Mouse (Mus musculus) MEL (cell line): Measurements from ENCODE around the gene Adgb. TPM values are rescaled to one million over a fixed set of nuclear protein-coding genes. Genes with fewer than 3 reads are reported as not detected.

ENCODE experiments used
- DNase-seq: peaks from one replicate; pipeline ENCODE4 v3.0.0; 2011; ENCODE audit warnings: low read depth, low spot score
- H3K27ac ChIP-seq: 2 replicates; pipeline ENCODE4 v1.5.1; 2012; ENCODE audit warnings: low read depth, mild to moderate bottlenecking, control low read depth, low read length, moderate library complexity; ENCODE audit not compliant: control insufficient read depth
- H3K27me3 ChIP-seq, 2 experiments: fragments of 150-350 bp in 1 of 2; sonication (generic) in 1 of 2; 2 replicates each; pipeline ENCODE4 v1.6.1; 2012; ENCODE audit warnings: low read length in 2 of 2, mild to moderate bottlenecking in 2 of 2, improper control_type of control experiment in 1 of 2, moderate library complexity in 1 of 2; ENCODE audit not compliant: insufficient read depth in 2 of 2, control insufficient read depth in 1 of 2
- H3K36me3 ChIP-seq, 2 experiments: 2 replicates each; pipeline ENCODE4 v1.6.1; 2012 to 2014; ENCODE audit warnings: low read length in 2 of 2, improper control_type of control experiment in 1 of 2, inconsistent platforms in 1 of 2, mild to moderate bottlenecking in 1 of 2; ENCODE audit not compliant: insufficient read depth in 2 of 2, control insufficient read depth in 1 of 2
- H3K4me1 ChIP-seq, 2 experiments: fragments of 150-350 bp in 1 of 2; sonication (generic) in 1 of 2; 2 replicates each; pipeline ENCODE4 v1.6.1; 2012; ENCODE audit warnings: low read length in 2 of 2, improper control_type of control experiment in 1 of 2, mild to moderate bottlenecking in 1 of 2; ENCODE audit not compliant: insufficient read depth in 2 of 2, control insufficient read depth in 1 of 2
- H3K4me3 ChIP-seq, 2 experiments: fragments of 150-350 bp in 1 of 2; sonication (generic) in 1 of 2; 2 replicates each; pipeline ENCODE4 v1.5.1; 2012; ENCODE audit warnings: low read depth in 2 of 2, low read length in 2 of 2, mild to moderate bottlenecking in 2 of 2, moderate library complexity in 2 of 2, control low read depth in 1 of 2, improper control_type of control experiment in 1 of 2; ENCODE audit not compliant: control insufficient read depth in 1 of 2, insufficient read depth in 1 of 2
- H3K79me2 ChIP-seq: 2 replicates; pipeline ENCODE4 v1.6.1; 2012; ENCODE audit warnings: mild to moderate bottlenecking, low read length, moderate library complexity; ENCODE audit not compliant: control insufficient read depth, poor library complexity, insufficient read depth
- H3K9ac ChIP-seq: 2 replicates; pipeline ENCODE4 v1.6.1; 2012; ENCODE audit warnings: low read depth, mild to moderate bottlenecking, control low read depth, low read length, moderate library complexity; ENCODE audit not compliant: control insufficient read depth, poor library complexity, severe bottlenecking
- H3K9me3 ChIP-seq: fragments of 150-350 bp; sonication (generic); replicated peaks from 2 replicates; pipeline ENCODE4 v1.6.1; 2012; ENCODE audit warnings: mild to moderate bottlenecking, low read length, improper control_type of control experiment, moderate library complexity; ENCODE audit not compliant: insufficient read depth
- CHD2 ChIP-seq: IDR thresholded peaks from 2 replicates; pipeline ENCODE4 v1.6.1; 2011; ENCODE audit warnings: low read length, improper control_type of control experiment
- CTCF ChIP-seq, 3 experiments: IDR thresholded peaks in 2 of 3; conservative IDR thresholded peaks in 1 of 3; 2 replicates each; pipeline ENCODE4 v1.5.1; 2011 to 2012; ENCODE audit warnings: low read length in 3 of 3, low read depth in 2 of 3, mild to moderate bottlenecking in 2 of 3, improper control_type of control experiment in 1 of 3, inconsistent platforms in 1 of 3, mixed read lengths in 1 of 3, moderate library complexity in 1 of 3; ENCODE audit not compliant: control insufficient read depth in 1 of 3, insufficient read depth in 1 of 3, poor library complexity in 1 of 3, severe bottlenecking in 1 of 3
- E2F4 ChIP-seq: IDR thresholded peaks from 2 replicates; pipeline ENCODE4 v1.6.1; 2011; ENCODE audit warnings: low read depth, low read length, improper control_type of control experiment, borderline replicate concordance
- ELF1 ChIP-seq: IDR thresholded peaks from 2 replicates; pipeline ENCODE4 v1.6.1; 2014; ENCODE audit warnings: low read depth, mild to moderate bottlenecking, inconsistent platforms, low read length, improper control_type of control experiment, moderate library complexity
- EP300 ChIP-seq, 2 experiments: IDR thresholded peaks; 2 replicates each; pipeline ENCODE4 v1.6.1; 2011; ENCODE audit warnings: improper control_type of control experiment in 2 of 2, low read length in 2 of 2, low read depth in 1 of 2, mild to moderate bottlenecking in 1 of 2
- ETS1 ChIP-seq: IDR thresholded peaks from 2 replicates; pipeline ENCODE4 v1.6.1; 2012; ENCODE audit warnings: low read depth, mild to moderate bottlenecking, inconsistent platforms, low read length, improper control_type of control experiment, moderate library complexity
- GABPA ChIP-seq: IDR thresholded peaks from 2 replicates; pipeline ENCODE4 v1.6.1; 2012; ENCODE audit warnings: low read depth, mild to moderate bottlenecking, inconsistent platforms, low read length, improper control_type of control experiment, moderate library complexity
- HCFC1 ChIP-seq: IDR thresholded peaks from 2 replicates; pipeline ENCODE4 v1.6.1; 2012; ENCODE audit warnings: low read depth, mild to moderate bottlenecking, inconsistent platforms, low read length, improper control_type of control experiment, moderate library complexity
- KAT2A ChIP-seq: conservative IDR thresholded peaks from 2 replicates; pipeline ENCODE4 v1.6.1; 2012; ENCODE audit warnings: low read depth, low read length, improper control_type of control experiment, inconsistent platforms
- MYC ChIP-seq: IDR thresholded peaks from 2 replicates; pipeline ENCODE4 v1.6.1; 2011; ENCODE audit warnings: low read depth, mild to moderate bottlenecking, low read length, improper control_type of control experiment, moderate library complexity
- NELFE ChIP-seq: IDR thresholded peaks from 2 replicates; pipeline ENCODE4 v1.6.1; 2011; ENCODE audit warnings: low read depth, low read length, improper control_type of control experiment
- POLR2AphosphoS2 ChIP-seq: IDR thresholded peaks from 2 replicates; pipeline ENCODE4 v1.6.1; 2011; ENCODE audit warnings: low read length, improper control_type of control experiment
- RAD21 ChIP-seq: IDR thresholded peaks from 2 replicates; pipeline ENCODE4 v1.6.1; 2011; ENCODE audit warnings: mild to moderate bottlenecking, low read depth, low read length, improper control_type of control experiment
- SIN3A ChIP-seq: IDR thresholded peaks from 2 replicates; pipeline ENCODE4 v1.6.1; 2012; ENCODE audit warnings: low read length, improper control_type of control experiment, inconsistent platforms
- SMC3 ChIP-seq: IDR thresholded peaks from 2 replicates; pipeline ENCODE4 v1.6.1; 2011; ENCODE audit warnings: low read depth, low read length, improper control_type of control experiment
- TBP ChIP-seq: IDR thresholded peaks from 2 replicates; pipeline ENCODE4 v1.8.0; 2011; ENCODE audit warnings: low read depth, low read length, improper control_type of control experiment
- TCF12 ChIP-seq: IDR thresholded peaks from 2 replicates; pipeline ENCODE4 v1.6.1; 2014; ENCODE audit warnings: low read depth, mild to moderate bottlenecking, inconsistent platforms, low read length, improper control_type of control experiment, moderate library complexity
- USF1 ChIP-seq: IDR thresholded peaks from 2 replicates; pipeline ENCODE4 v1.6.1; 2014; ENCODE audit warnings: low read depth, mild to moderate bottlenecking, inconsistent platforms, low read length, improper control_type of control experiment, moderate library complexity
- USF2 ChIP-seq, 2 experiments: IDR thresholded peaks; 2 replicates each; pipeline ENCODE4 v1.6.1; 2011 to 2012; ENCODE audit warnings: improper control_type of control experiment in 2 of 2, low read length in 2 of 2, borderline replicate concordance in 1 of 2, inconsistent platforms in 1 of 2, low read depth in 1 of 2, mild to moderate bottlenecking in 1 of 2; ENCODE audit not compliant: insufficient read depth in 1 of 2
- ZMIZ1 ChIP-seq: IDR thresholded peaks from 2 replicates; pipeline ENCODE4 v1.6.1; 2012; ENCODE audit warnings: low read depth, mild to moderate bottlenecking, inconsistent platforms, low read length, improper control_type of control experiment, moderate library complexity
- ZNF384 ChIP-seq: IDR thresholded peaks from 2 replicates; pipeline ENCODE4 v1.6.1; 2012; ENCODE audit warnings: low read depth, mild to moderate bottlenecking, inconsistent platforms, low read length, improper control_type of control experiment
- polyA plus RNA-seq, 2 experiments: library from polyadenylated mRNA; stranded (reverse) in 1 of 2; unstranded in 1 of 2; fragments of >175 nt in 1 of 2; fragments of >200 nt in 1 of 2; gene quantifications; 2 replicates each; pipeline versions ENCODE4 v1.2.1 to v1.2.4; 2012; ENCODE audit warnings: low replicate concordance in 2 of 2, low read depth in 1 of 2; ENCODE audit not compliant: insufficient read length in 2 of 2, insufficient read depth in 1 of 2, missing spikeins in 1 of 2
- total RNA-seq: library from RNA; depleted of rRNA; stranded (reverse); fragments of 300-350 nt; gene quantifications from 2 replicates; pipeline ENCODE4 v1.2.3, GENCODE M21; 2012

Gene Adgb
- total and polyA plus RNA-seq, 3 experiments, result not detected

DNA sequence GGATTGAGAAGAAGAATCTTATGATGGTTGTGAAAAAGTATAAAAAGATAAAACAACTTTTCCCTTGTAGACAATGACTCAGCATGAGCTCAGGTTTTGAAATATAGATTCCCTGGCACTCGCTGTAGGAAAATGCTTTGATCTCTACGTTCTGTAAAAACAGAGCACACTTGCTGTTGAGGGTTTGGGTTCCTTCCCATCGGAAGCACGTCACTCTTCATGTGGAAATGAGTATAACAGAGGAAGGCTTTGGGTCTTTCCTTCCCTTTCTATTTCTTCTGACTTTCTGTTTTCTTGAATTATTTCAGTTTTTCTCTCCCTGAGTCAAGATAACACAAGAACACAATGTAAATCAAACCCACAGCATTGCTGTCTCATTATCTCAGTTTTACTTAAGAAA is 170.4 kb downstream of the Adgb start:
- Histone ChIP-seq H3K4me1 (no peaks in the 10 kb centered on the region), H3K27me3 (no peaks in the 10 kb centered on the region), H3K36me3 (no peaks in the 10 kb centered on the region), H3K4me3 (no peak overlapping the region), H3K9me3 (no peaks in the 10 kb centered on the region), H3K9ac (no peak overlapping the region), H3K27ac (no peak overlapping the region), H3K79me2 (no peaks in the 10 kb centered on the region)
- no peak for TF ChIP-seq MYC
- no peak for TF ChIP-seq E2F4
- no peak for TF ChIP-seq SMC3
- no peak for TF ChIP-seq ETS1
- TF ChIP-seq EP300 (IDR thresholded peaks at IDR 0.05; ENCODE audit: low read depth in 1 of 2, low read length in 2 of 2), result no peak
- TF ChIP-seq HCFC1, result no peak
- no peak for TF ChIP-seq RAD21
- no peak for TF ChIP-seq CHD2
- DNase-seq, result no peak

DNA sequence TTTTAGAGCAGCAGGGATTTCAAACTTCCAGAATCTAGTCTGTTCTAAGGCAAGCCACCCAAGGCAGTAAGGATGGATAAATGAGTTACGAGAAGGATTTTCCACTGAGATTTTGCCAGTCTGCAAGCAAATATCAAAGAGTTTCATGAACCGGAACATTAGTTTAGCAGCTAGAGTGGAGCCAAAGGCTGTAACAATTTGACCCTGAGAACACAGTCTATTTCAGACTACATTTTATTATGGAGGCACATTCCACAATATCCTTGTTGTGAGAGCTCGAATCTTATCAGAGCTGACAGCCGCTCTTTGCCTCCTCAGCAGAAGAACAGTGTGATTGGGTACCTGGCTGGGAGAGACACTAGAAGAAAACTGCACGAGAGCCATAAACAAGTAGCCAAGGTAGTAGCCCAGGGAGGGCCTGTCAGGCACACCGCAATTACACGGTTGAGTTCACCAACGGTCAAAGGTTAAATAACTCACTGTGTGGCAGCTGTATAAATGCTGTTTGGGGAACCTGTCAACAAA is 171.1 kb downstream of the Adgb start:
- TF ChIP-seq POLR2AphosphoS2 (no peak), NELFE (no peak), CHD2 (no peak), USF1 (no peak), KAT2A (no peak), ZNF384 (no peak)
- no peak overlapping the region for H3K9ac ChIP-seq
- H3K9me3 ChIP-seq, result no peaks in the 10 kb centered on the region
- H3K36me3 ChIP-seq, result no peaks in the 10 kb centered on the region
- H3K79me2 ChIP-seq, result no peaks in the 10 kb centered on the region
- no peak overlapping the region for H3K27ac ChIP-seq
- no peak for DNase-seq
- H3K27me3 ChIP-seq, result no peaks in the 10 kb centered on the region
- no peak overlapping the region for H3K4me3 ChIP-seq
- H3K4me1 ChIP-seq, result no peaks in the 10 kb centered on the region

DNA sequence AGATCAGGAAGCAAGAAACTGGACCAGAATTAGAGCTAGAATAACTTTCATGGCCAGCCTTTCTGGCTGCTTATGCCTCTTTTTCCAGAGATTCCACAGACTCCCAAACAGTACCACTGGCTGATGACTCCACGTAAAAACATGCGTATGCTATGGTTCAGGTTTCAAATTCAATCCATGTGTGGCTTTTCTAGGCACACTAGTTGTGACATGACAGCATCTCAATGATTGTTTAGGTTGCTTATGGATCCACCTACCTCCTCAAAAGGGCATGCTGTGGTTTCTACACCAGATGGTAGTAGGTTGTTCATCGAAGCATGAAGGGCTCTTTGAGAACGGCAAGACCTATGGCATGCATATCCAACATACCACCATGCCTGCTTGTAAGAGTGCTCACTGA is 172.1 kb downstream of the Adgb start:
- TF ChIP-seq TCF12 (no peak), HCFC1 (no peak), KAT2A (no peak), MYC (no peak), POLR2AphosphoS2 (no peak), CTCF (IDR thresholded peaks at IDR 0.05 in 2 of 3, conservative IDR thresholded peaks at IDR 0.05 in 1 of 3; ENCODE audit: control insufficient read depth in 1 of 3, insufficient read depth in 1 of 3, low read depth in 2 of 3, low read length in 3 of 3, poor library complexity in 1 of 3, severe bottlenecking in 1 of 3) (no peak), TBP (no peak), ZNF384 (no peak), USF1 (no peak), SIN3A (no peak), USF2 (IDR thresholded peaks at IDR 0.05; ENCODE audit: borderline replicate concordance in 1 of 2, insufficient read depth in 1 of 2, low read depth in 1 of 2, low read length in 2 of 2) (no peak), GABPA (no peak), ELF1 (no peak), ZMIZ1 (no peak)
- H3K36me3 ChIP-seq, result no peaks in the 10 kb centered on the region
- DNase-seq, result no peak
- no peaks in the 10 kb centered on the region for H3K79me2 ChIP-seq
- H3K27me3 ChIP-seq, result no peaks in the 10 kb centered on the region
- H3K4me3 ChIP-seq, result no peak overlapping the region
- H3K4me1 ChIP-seq, result no peaks in the 10 kb centered on the region
- H3K9me3 ChIP-seq, result no peaks in the 10 kb centered on the region
- no peak overlapping the region for H3K27ac ChIP-seq
- H3K9ac ChIP-seq, result no peak overlapping the region
